ENCODE assay signal across 39 mouse cellular contexts in the genomic region with DNA sequence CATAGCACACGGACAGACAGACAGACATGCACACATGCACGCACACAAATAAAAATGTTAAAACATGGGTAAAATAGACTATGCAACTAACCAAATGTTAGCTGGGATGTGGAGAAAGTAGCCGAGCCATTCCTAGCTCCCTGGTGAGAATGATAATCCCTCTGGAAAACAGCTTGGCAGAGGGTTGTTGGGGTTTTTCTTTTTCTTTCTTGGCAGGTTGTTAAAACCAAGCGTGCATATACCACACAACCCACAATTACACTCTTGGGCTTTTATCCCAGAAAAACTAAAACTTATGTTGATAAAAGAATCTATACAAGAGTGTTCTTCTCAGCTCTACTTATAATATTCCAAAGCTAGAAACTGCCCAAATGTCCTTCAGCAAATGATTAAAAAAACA. TPM values are rescaled to one million over a fixed set of nuclear protein-coding genes. Genes with fewer than 3 reads are reported as not detected.
"Had no signal": no experiment of that assay in that cellular context is flagged by ENCODE, and none has a peak within 500 bp of the region (broad histone marks: within the 10 kb centered on the region; RNA-seq: fewer than 3 reads in every experiment).

No protein-coding gene starts in this region.

- H3K27me3 ChIP-seq: heart, embryonic 13.5 days; heart, embryonic 15.5 days; hindbrain, embryonic 13.5 days; hindbrain, embryonic 15.5 days; kidney, embryonic 15.5 days; limb, embryonic 13.5 days; limb, embryonic 15.5 days; liver, embryonic 13.5 days had no signal

- ATAC-seq: hindbrain, postnatal 0 days; intestine, embryonic 16.5 days had no signal

- H3K4me2 ChIP-seq: heart, embryonic 11.5 days; heart, embryonic 13.5 days; heart, embryonic 15.5 days; hindbrain, embryonic 13.5 days; hindbrain, embryonic 15.5 days; kidney, embryonic 15.5 days; limb, embryonic 13.5 days; limb, embryonic 15.5 days; liver, embryonic 11.5 days; liver, embryonic 13.5 days had no signal

- H3K9me3 ChIP-seq: heart, embryonic 15.5 days; hindbrain, embryonic 13.5 days; hindbrain, embryonic 15.5 days; kidney, embryonic 15.5 days; limb, embryonic 13.5 days; limb, embryonic 15.5 days; liver, embryonic 13.5 days had no signal

- H3K27ac ChIP-seq: gastrocnemius, adult 2 months; heart, adult 2 months; heart, embryonic 13.5 days; heart, embryonic 15.5 days; hindbrain, embryonic 13.5 days; hindbrain, embryonic 15.5 days; hindbrain, postnatal 0 days; kidney, embryonic 15.5 days; kidney, postnatal 0 days; limb, embryonic 13.5 days; limb, embryonic 15.5 days; liver, embryonic 13.5 days had no signal

- DNase-seq: gastrocnemius, adult 2 months; gastrocnemius, postnatal 10 days; gastrocnemius, postnatal 25 days; heart, adult 11 months; heart, adult 2 months; heart, postnatal 14 days; heart, postnatal 36 days; kidney, adult 11 months; kidney, adult 2 months; kidney, adult 9 months; kidney, postnatal 14 days; kidney, postnatal 36 days; layer of hippocampus, adult 9-11 months; layer of hippocampus, postnatal 36 days; left cerebral cortex, postnatal 4 days; liver, embryonic 13.5 days had no signal

- H3K4me3 ChIP-seq: gastrocnemius, adult 2 months; heart, adult 2 months; heart, embryonic 13.5 days; heart, embryonic 15.5 days; hindbrain, embryonic 13.5 days; hindbrain, embryonic 15.5 days; kidney, embryonic 15.5 days; limb, embryonic 13.5 days; limb, embryonic 15.5 days; liver, embryonic 13.5 days had no signal

- H3K9ac ChIP-seq: heart, embryonic 13.5 days; heart, embryonic 15.5 days; hindbrain, embryonic 13.5 days; hindbrain, embryonic 15.5 days; kidney, embryonic 15.5 days; limb, embryonic 13.5 days; limb, embryonic 15.5 days; liver, embryonic 13.5 days had no signal

RNA-seq across cellular contexts. Expression of a gene that starts 24.2 kb away (rescaled TPM):
- total RNA-seq: gastrocnemius, adult 2 months; gastrocnemius, postnatal 10 days; gastrocnemius, postnatal 25 days; heart, adult 2 months; heart, postnatal 14 days; heart, postnatal 36 days; hematopoietic stem cell, adult 5-6 weeks; hindbrain, postnatal 0 days; layer of hippocampus, adult 18-20 months; layer of hippocampus, adult 8-10 months; layer of hippocampus, postnatal 14 days; layer of hippocampus, postnatal 36 days; left cerebral cortex, adult 18-20 months; left cerebral cortex, adult 8-10 months; left cerebral cortex, postnatal 10 days; left cerebral cortex, postnatal 25 days; left cerebral cortex, postnatal 4 days had no signal
- polyA plus RNA-seq: heart, embryonic 13.5 days; heart, embryonic 15.5 days; heart, postnatal 0 days; intestine, embryonic 14.5 days; intestine, embryonic 16.5 days; kidney, embryonic 15.5 days; large intestine, adult 2 months; liver, embryonic 11.5 days; liver, embryonic 13.5 days had no signal
